Mouse (Mus musculus): ENCODE data around the gene Pknox2.

Pknox2 gene

GRCm38 (mm10) chr9:37140464-37141181 lies 6.6 kb downstream of the Pknox2 start:
- 53% methylated on average over 5 of the region's 5 CpGs for WGBS

DNA sequence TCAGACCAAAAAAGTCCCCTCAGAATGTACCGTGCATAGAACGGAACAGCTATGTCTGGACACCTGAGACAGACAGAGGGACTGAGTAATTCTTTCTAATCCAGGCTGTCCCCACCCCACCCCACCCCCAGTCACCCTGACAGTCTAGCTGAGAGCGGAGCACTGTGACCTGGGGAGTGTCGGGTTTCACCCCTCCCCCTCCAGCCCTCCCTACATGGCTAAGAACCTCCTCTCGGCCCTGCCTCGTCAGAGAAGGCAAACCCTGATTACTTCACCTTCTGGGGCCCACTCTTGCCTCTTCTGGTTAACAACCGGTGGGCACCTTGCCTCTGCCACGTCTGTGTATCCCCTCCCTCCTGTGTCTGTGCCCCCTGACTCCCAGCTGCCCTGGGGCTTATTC lies 7.7 kb downstream of the Pknox2 start:
- WGBS = 34% methylated on average over 8 of the region's 8 CpGs

GRCm38 (mm10) chr9:37138883-37139282 lies 8.3 kb downstream of the Pknox2 start:
- WGBS = 69% methylated on average over 4 of the region's 4 CpGs

GRCm38 (mm10) chr9:37136340-37136739 lies 10.9 kb downstream of the Pknox2 start:
- 67% methylated on average over 13 of the region's 13 CpGs for WGBS

DNA sequence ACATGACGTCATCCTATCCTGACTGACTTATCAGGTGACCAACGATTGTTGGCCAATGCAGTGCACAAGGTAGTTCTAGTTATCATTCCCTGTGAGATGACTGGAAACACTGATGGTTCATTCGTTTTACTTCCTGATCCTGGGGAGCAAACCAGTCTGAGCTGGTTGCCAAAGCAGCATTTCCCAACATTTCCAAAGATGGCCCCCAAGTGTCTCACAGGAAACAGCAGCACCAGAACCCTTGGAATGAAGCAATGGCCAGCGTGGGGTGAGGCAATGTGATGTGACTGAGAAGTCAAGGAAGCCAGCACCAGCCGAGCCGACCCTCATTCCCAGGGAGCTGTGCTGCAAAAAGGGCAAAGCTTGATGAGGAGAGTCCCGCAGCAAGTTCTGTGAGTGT lies 13.7 kb downstream of the Pknox2 start:
- WGBS = 88% methylated on average over 7 of the region's 7 CpGs

DNA sequence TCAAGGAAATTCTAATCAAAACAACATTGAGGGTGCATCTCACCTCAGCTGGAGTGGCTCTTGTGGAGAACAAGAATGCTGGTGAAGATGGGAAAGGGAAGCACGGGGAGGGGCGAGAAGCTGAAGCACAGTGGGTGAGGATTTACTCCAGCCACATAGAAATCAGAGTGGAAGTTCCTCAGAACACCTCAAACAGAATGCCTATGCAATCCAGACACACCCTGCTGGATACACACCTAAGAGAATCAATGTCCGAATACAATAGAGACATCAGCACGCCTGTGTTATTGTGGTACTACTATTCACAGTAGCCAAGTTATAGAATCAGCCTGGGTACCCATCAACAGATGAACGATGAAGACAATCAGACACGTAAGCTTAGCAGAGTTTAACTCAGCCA lies 18.2 kb downstream of the Pknox2 start:
- WGBS = 83% methylated on average over 6 of the region's 6 CpGs

GRCm38 (mm10) chr9:37126197-37126596 lies 21.0 kb downstream of the Pknox2 start:
- WGBS = 64% methylated on average over 2 of the region's 2 CpGs

DNA sequence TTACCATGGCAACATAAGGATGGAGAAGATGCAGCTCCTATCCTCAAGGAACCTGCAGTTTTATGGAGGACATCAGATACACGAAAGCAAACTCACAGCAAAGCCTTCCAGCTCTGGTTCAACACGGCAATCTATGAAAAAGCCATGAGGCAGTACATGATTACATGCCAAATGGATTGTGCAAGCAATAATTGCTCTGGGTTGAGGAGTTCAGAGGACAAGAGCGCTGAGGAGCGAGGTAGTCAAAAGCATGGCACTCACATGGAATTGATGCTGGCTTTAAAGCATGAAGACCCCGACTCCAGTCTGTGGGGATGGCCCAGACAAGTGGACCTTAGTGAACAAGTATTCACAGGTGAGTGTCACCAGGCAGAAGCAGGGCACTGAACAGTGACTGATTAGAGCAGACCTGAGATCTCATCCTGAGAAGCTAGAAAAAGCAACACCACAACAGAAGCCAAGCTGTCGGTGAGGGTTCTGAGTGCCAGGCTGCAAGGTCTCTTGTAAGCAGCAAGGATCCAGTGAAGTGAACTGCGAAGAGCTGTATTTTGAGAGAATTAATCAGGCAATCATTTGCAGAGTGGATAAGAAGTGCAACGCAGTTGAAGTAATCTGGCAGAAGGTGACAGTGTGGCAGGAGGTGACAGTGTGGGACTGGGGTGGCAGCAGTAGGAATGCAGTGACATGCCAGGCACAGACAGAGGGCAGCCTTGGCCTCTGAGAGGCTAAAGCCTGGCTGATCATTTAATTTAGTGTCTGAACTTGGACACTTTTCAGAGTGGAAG lies 22.3 kb downstream of the Pknox2 start:
- WGBS = 69% methylated on average over 8 of the region's 8 CpGs

DNA sequence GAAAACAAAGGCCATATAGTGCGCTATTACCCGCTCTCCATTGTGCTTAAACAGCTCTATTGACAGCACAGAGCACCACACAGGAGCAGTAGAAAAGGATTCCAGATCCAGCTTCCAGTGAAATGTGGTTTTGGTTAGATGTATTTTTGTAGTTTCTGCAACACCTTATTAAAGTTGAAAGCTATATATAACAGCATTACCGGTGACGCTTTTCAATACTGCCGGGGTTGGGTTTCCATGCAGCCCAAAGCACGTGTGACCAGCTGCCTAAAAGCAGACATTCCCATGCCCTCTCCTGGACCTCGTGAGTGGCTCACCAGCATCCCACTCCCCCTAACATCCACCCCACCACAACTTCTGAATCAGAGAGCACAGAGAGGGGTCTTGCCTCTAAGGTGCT lies 23.8 kb downstream of the Pknox2 start:
- WGBS = 51% methylated on average over 7 of the region's 7 CpGs

GRCm38 (mm10) chr9:37122971-37123370 lies 24.2 kb downstream of the Pknox2 start:
- WGBS = 51% methylated on average over 6 of the region's 6 CpGs

- 68% methylated on average over 1 of the region's 1 CpGs for WGBS
These were observed 24.8 kb downstream of the Pknox2 start for GRCm38 (mm10) chr9:37122381-37122780.

GRCm38 (mm10) chr9:37121761-37122331 lies 25.4 kb downstream of the Pknox2 start:
- WGBS = 50% methylated on average over 4 of the region's 4 CpGs

DNA sequence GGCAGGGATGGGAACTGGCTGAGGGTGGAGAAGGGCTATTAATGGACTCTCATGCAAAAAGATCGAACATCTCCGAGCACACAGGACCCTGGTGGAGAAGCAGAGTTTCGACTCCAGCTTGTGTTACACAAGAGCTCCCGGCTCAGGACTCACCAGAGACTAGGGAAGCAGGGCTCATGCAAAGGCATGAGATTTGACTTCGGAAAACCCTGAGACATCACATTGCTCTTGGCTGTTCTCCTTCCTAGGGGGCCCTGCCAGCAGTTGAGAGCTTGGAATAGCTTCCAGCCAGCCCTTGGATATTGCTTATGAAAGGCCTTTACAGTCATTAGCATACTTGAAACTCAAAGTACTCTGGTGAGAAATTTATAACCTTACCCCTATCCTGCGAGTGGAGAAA lies 26.4 kb downstream of the Pknox2 start:
- 32% methylated on average over 6 of the region's 6 CpGs for WGBS

- WGBS = 100% methylated on average over 2 of the region's 2 CpGs
These were observed 29.7 kb downstream of the Pknox2 start for GRCm38 (mm10) chr9:37117529-37117928.

GRCm38 (mm10) chr9:37116632-37117413 lies 30.4 kb downstream of the Pknox2 start:
- 76% methylated on average over 9 of the region's 9 CpGs for WGBS

GRCm38 (mm10) chr9:37115820-37116219 lies 31.4 kb downstream of the Pknox2 start:
- 68% methylated on average over 7 of the region's 7 CpGs for WGBS

DNA sequence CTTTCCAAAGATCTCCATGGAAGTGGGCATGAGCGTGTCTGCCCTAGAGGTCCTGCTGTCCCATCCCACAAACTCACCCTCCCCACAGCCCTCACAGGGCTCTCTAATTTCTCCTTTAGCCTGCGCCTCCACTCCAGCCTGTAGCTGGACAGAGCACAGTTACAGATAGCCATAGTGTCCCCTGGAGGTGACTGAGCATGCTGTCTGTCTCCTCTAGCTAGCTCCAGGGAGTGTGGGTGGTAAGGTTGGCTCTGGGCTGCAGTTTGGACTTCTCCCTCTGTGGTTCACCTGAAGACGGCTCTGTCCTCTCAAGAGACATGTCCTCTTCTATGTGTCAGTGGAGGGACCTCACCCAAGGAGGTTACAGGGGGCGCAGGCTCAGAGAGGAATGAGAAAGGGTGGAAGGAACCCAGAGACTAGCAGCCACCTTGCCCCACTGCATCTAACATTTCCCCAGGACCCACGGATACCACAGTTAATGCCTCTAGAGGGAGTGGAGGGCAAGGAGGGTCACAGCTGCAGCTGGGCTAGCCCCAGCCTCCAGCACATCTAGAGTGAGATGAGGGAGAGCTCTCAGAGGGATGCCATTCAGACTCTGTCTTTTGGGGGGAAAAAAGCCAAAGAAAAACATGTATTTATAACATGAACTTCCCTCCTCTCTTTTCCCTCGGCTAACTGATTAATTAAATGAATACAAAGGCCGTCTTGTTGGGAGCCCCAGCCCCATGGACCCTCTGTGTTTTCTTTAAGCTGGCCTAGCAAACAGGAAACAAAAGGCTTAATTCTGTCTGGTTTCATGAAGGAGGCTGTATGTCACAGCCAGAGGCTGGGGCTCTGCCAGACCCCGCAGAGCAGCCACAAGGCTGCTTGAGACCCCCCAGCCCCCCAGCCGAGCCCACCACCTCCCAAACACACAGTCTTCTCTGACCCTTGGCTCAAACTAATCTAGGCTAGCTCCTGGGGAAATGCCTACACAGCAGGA lies 32.6 kb downstream of the Pknox2 start:
- 51% methylated on average over 9 of the region's 9 CpGs for WGBS

DNA sequence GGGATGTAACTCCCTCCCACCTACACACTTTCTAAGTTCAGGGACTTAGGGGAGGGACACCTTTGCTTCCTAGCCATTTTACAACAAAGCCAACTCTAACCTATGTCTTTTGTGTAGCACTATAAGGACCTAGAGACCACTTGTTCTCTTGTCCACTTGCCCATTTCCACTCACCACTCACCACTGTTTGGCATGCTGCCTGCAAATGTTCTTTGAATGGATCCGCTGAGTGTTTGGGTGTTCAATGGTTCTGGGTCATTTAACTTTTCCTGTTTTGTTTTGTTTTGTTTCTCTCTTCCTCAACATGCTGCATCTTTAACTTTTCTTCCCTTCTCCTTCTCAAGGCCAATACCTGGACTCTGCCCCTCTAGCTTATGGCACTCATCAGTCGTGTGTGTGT lies 39.7 kb downstream of the Pknox2 start:
- 49% methylated on average over 2 of the region's 2 CpGs for WGBS

GRCm38 (mm10) chr9:37106808-37107207 lies 40.4 kb downstream of the Pknox2 start:
- WGBS = 39% methylated on average over 3 of the region's 3 CpGs

- WGBS = 92% methylated on average over 3 of the region's 3 CpGs
These were observed 43.0 kb downstream of the Pknox2 start for GRCm38 (mm10) chr9:37104249-37104648.

GRCm38 (mm10) chr9:37103778-37104177 lies 43.4 kb downstream of the Pknox2 start:
- WGBS = 61% methylated on average over 5 of the region's 5 CpGs
